Mouse (Mus musculus): ENCODE measurements around the gene Scyl2. TPM values are rescaled to one million over a fixed set of nuclear protein-coding genes. Genes with fewer than 3 reads are reported as not detected.

The Scyl2 gene
- total and polyA plus RNA-seq, 3 experiments: 8.2 to 16.2 (median 15.4) TPM

DNA sequence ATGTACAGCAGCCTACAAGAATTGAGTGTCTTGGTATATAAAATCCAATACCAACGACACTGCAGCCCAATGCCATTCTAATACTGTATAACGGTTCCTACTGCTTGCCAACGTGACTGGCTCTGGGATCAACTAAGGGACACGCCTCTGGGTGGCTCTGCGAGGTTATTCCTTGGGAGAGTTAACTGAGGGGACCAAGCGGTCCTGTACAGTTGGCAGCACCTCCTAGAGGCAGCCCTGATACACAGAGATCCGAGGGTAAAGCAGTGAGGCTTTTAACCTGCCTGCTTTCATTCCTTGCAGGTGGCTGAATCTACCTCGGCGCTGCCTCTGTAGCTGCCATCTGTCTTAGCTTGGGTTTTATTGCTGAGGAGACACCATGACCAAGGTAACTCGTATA, 3.1 kb downstream of the Scyl2 start:
- no peak for DNase-seq
- Histone ChIP-seq H3K79me2 (replicated peaks; ENCODE audit: control insufficient read depth, insufficient read depth, low read length) (peaks cover 6% of the 10 kb centered on the region), H3K36me3 (ENCODE audit: control insufficient read depth, insufficient read depth, low read length) (peaks cover 2% of the 10 kb centered on the region; the same call in 1 of the 2 replicates), H3K27me3 (ENCODE audit: control insufficient read depth, insufficient read depth, low read length) (no peaks in the 10 kb centered on the region), H3K4me1 (ENCODE audit: control insufficient read depth, insufficient read depth, low read length) (no peaks in the 10 kb centered on the region; the same call in 1 of the 2 replicates), H3K4me3 (no peak overlapping the region), H3K9ac (ENCODE audit: low read depth, low read length) (no peak overlapping the region), H3K27ac (no peak overlapping the region)
- WGBS: 82% methylated on average over 10 of the region's 10 CpGs
- TF ChIP-seq CTCF (IDR thresholded peaks at IDR 0.05) (no peak), EP300 (IDR thresholded peaks at IDR 0.05; ENCODE audit: insufficient read depth, low read depth, low read length) (no peak), POLR2A (IDR thresholded peaks at IDR 0.05; ENCODE audit: insufficient read depth, low read depth, low read length) (no peak)
- intact Hi-C loops (cut with DNase I): no loop called here

- Histone ChIP-seq H3K4me3 (no peak overlapping the region), H3K79me2 (replicated peaks; ENCODE audit: control insufficient read depth, insufficient read depth, low read length) (peaks cover 6% of the 10 kb centered on the region), H3K4me1 (ENCODE audit: control insufficient read depth, insufficient read depth, low read length) (no peaks in the 10 kb centered on the region; the same call in 1 of the 2 replicates), H3K36me3 (ENCODE audit: control insufficient read depth, insufficient read depth, low read length) (peaks cover 2% of the 10 kb centered on the region; the same call in 1 of the 2 replicates), H3K27ac (no peak overlapping the region), H3K27me3 (ENCODE audit: control insufficient read depth, insufficient read depth, low read length) (no peaks in the 10 kb centered on the region), H3K9ac (ENCODE audit: low read depth, low read length) (no peak overlapping the region)
- TF ChIP-seq CTCF (IDR thresholded peaks at IDR 0.05) (no peak), EP300 (IDR thresholded peaks at IDR 0.05; ENCODE audit: insufficient read depth, low read depth, low read length) (no peak)
- intact Hi-C loops (cut with DNase I): no loop called here
- DNase-seq: no peak
- WGBS: 24% methylated on average over 1 of the region's 1 CpGs
Observed at GRCm38 (mm10) chr10:89682157-89682556, 3.9 kb downstream of the Scyl2 start.

GRCm38 (mm10) chr10:89681706-89682105, 4.4 kb downstream of the Scyl2 start:
- H3K27me3 ChIP-seq (ENCODE audit: control insufficient read depth, insufficient read depth, low read length): no peaks in the 10 kb centered on the region
- intact Hi-C loops (cut with DNase I): no loop called here
- peaks cover 7% of the 10 kb centered on the region for H3K79me2 ChIP-seq (replicated peaks; ENCODE audit: control insufficient read depth, insufficient read depth, low read length)
- no peak for TF ChIP-seq CTCF (IDR thresholded peaks at IDR 0.05)
- no peak for TF ChIP-seq EP300 (IDR thresholded peaks at IDR 0.05; ENCODE audit: insufficient read depth, low read depth, low read length)
- TF ChIP-seq POLR2A (IDR thresholded peaks at IDR 0.05; ENCODE audit: insufficient read depth, low read depth, low read length): no peak
- no peaks in the 10 kb centered on the region; the same call in 1 of the 2 replicates for H3K4me1 ChIP-seq (ENCODE audit: control insufficient read depth, insufficient read depth, low read length)
- H3K36me3 ChIP-seq (ENCODE audit: control insufficient read depth, insufficient read depth, low read length): peaks cover 2% of the 10 kb centered on the region; the same call in 1 of the 2 replicates
- 95% methylated on average over 4 of the region's 4 CpGs for WGBS
- DNase-seq: no peak
- no peak overlapping the region for H3K27ac ChIP-seq
- no peak overlapping the region for H3K4me3 ChIP-seq
- H3K9ac ChIP-seq (ENCODE audit: low read depth, low read length): no peak overlapping the region

- TF ChIP-seq CTCF (IDR thresholded peaks at IDR 0.05) (no peak), POLR2A (IDR thresholded peaks at IDR 0.05; ENCODE audit: insufficient read depth, low read depth, low read length) (no peak), EP300 (IDR thresholded peaks at IDR 0.05; ENCODE audit: insufficient read depth, low read depth, low read length) (no peak)
- intact Hi-C loops (cut with DNase I): no loop called here
- 66% methylated on average over 3 of the region's 3 CpGs for WGBS
- DNase-seq: no peak
- H3K27me3 ChIP-seq (ENCODE audit: control insufficient read depth, insufficient read depth, low read length): no peaks in the 10 kb centered on the region
- H3K79me2 ChIP-seq (replicated peaks; ENCODE audit: control insufficient read depth, insufficient read depth, low read length): peaks cover 9% of the 10 kb centered on the region
- no peak overlapping the region for H3K9ac ChIP-seq (ENCODE audit: low read depth, low read length)
- H3K4me1 ChIP-seq (ENCODE audit: control insufficient read depth, insufficient read depth, low read length): no peaks in the 10 kb centered on the region; the same call in 1 of the 2 replicates
- H3K36me3 ChIP-seq (ENCODE audit: control insufficient read depth, insufficient read depth, low read length): peaks cover 2% of the 10 kb centered on the region; the same call in 1 of the 2 replicates
- no peak overlapping the region for H3K27ac ChIP-seq
- H3K4me3 ChIP-seq: no peak overlapping the region
Observed at GRCm38 (mm10) chr10:89680517-89680916, 5.6 kb downstream of the Scyl2 start.

- Histone ChIP-seq H3K27ac (no peak overlapping the region), H3K27me3 (ENCODE audit: control insufficient read depth, insufficient read depth, low read length) (no peaks in the 10 kb centered on the region), H3K9ac (ENCODE audit: low read depth, low read length) (no peak overlapping the region), H3K36me3 (ENCODE audit: control insufficient read depth, insufficient read depth, low read length) (no peaks in the 10 kb centered on the region), H3K79me2 (replicated peaks; ENCODE audit: control insufficient read depth, insufficient read depth, low read length) (peaks cover 9% of the 10 kb centered on the region), H3K4me1 (ENCODE audit: control insufficient read depth, insufficient read depth, low read length) (no peaks in the 10 kb centered on the region; the same call in 1 of the 2 replicates), H3K4me3 (no peak overlapping the region)
- WGBS: 90% methylated on average over 1 of the region's 1 CpGs
- no peak for TF ChIP-seq POLR2A (IDR thresholded peaks at IDR 0.05; ENCODE audit: insufficient read depth, low read depth, low read length)
- TF ChIP-seq CTCF (IDR thresholded peaks at IDR 0.05): no peak
- TF ChIP-seq EP300 (IDR thresholded peaks at IDR 0.05; ENCODE audit: insufficient read depth, low read depth, low read length): no peak
- no peak for DNase-seq
- intact Hi-C loops (cut with DNase I): no loop called here
Observed at GRCm38 (mm10) chr10:89679448-89679847, 6.6 kb downstream of the Scyl2 start.

- Histone ChIP-seq H3K27me3 (ENCODE audit: control insufficient read depth, insufficient read depth, low read length) (no peaks in the 10 kb centered on the region), H3K9ac (ENCODE audit: low read depth, low read length) (no peak overlapping the region), H3K36me3 (ENCODE audit: control insufficient read depth, insufficient read depth, low read length) (no peaks in the 10 kb centered on the region), H3K27ac (no peak overlapping the region), H3K4me1 (ENCODE audit: control insufficient read depth, insufficient read depth, low read length) (no peaks in the 10 kb centered on the region; the same call in 1 of the 2 replicates), H3K4me3 (no peak overlapping the region), H3K79me2 (replicated peaks; ENCODE audit: control insufficient read depth, insufficient read depth, low read length) (peaks cover 6% of the 10 kb centered on the region)
- 94% methylated on average over 4 of the region's 4 CpGs for WGBS
- TF ChIP-seq EP300 (IDR thresholded peaks at IDR 0.05; ENCODE audit: insufficient read depth, low read depth, low read length): no peak
- TF ChIP-seq CTCF (IDR thresholded peaks at IDR 0.05): no peak
- no peak for TF ChIP-seq POLR2A (IDR thresholded peaks at IDR 0.05; ENCODE audit: insufficient read depth, low read depth, low read length)
- DNase-seq: no peak
- intact Hi-C loops (cut with DNase I): no loop called here
Observed at GRCm38 (mm10) chr10:89678054-89678453, 8.0 kb downstream of the Scyl2 start.
